Mouse (Mus musculus) testis, postnatal 14 days (tissue): ENCODE measurements at regions not wholly inside any gene's neighbourhood (a gene's known extent, or its start where the extent isn't known, plus 50 kb on each side); places are given as distances from the start of the nearest gene placed in this dataset.
A peak's percentile ranks its signal among the peaks of the same experiment; 100 is the strongest.

Experiments used
- DNase-seq: peaks from one replicate; pipeline ENCODE4 v3.0.0; 2021; ENCODE audit warnings: low spot score

DNA sequence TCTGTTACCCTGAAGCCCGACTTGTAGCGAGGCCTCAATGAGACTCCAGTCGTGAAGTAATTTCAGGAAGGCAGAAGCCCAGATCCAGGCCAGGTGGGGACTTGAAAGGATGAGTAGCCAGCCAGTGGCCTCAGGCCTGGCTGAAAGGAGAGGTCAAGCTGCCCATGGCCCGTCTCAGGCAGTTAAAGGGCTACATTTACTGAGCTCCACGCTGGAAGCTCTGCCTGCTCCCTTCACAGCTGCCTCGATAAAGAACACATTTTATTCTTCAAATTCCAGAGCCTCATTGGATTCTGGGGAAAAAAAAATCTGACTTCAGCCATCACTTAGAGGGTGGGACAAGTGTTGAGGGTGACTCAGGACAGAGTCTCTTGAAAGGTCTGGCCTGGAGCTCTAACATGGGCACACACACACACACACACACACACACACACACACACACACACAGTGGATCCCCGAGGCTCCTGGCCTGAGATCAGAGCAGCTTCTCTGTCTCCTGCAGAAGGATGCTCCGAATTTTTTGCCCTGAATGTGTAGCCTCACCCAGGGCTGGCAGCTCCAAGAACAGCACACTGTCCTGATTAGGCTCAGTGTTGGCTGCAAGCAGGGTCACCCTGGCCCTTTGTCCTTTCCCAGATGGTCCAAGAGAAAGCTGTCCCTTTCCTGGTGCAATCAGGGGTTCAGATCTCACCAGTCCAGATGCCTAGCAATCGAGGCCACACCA is 53.0 kb downstream of the Gadd45g start:
- DNase-seq, result no peak

DNA sequence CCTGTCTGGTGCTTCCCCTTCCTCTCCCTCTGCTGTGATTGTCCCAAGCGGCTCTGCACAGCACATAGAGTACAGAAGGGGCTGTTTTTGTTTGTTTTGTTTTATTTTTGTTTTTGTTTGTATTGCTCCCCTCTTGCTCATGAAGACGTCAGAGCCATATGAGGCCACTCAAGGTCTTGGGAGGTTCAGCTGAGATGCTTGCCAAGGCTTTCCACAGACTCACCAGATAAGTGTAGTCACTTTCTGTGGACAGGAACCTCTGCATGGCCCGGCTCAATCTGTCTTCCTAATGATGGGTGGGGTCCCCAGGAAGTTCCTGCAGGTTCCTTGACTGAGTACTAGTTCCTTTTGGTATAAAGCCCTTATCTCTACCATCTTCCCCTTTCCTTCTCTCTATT is 53.6 kb downstream of the Gadd45g start:
- no peak for DNase-seq

DNA sequence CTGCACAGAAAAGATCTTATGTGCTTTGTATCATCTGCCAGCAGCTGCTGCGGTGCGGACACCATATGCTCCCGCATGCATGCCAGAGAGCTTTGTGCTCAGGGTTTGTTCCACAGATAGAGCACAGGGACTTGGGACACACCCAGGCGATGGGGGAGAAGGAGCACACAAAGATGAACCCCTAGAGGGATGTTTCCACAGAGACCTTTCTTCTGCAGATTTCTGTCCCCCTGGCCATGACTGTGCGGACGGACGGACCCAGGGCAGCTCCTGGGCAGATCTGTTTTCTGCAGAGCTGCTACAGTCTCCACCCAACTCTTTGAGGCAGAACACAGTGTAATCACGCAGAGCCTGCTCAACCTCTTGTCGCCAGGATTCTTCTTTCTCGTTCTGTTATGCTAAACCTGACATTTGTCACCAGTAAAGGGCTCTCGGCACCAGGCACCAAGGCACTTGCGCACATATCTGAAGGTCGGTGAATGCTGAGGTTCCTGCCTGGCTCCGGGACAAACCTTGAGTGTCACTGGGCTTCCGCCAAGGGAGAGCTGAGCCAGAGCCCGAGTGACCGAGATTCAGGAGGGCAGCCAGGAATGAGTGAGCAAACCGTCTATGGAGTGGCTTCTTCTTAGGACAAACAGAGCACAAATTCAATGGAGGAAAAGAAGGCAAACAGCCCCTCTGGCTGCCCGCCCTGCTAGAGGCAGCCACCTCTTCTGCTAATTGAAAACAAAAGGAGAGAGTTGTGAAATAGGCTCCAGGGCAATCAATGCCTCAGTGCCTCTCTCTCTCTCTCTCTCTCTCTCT is 56.2 kb downstream of the Gadd45g start:
- DNase-seq, result peak; percentile 29

DNA sequence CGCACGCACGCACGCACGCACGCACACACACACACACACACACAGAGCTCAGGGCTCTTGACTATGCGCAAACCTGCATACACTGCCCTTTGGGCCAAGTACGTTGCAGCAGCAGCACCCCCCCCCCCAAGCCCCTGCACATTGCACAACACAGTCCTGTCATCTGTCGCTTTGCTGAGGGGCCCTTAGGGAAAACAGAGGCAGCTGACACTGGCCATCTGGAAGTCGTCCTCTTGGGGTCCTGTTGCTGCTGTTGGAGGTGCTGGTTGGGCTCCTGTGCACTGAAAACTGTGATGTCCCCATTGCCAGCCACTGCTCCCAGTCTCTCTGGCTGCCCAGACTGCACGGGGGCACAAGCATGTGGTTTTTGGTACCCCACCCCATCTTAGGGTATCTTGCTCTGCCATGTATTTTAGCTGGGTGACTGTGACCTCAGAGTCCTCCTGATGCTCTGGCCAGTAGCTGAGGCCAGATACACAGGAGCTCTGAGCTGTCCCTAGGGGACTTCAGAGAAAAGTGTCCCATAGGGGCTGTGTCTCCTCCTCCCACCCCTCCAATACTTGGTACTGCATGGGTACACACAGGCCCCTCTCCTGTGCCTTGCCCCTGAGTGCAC is 57.0 kb downstream of the Gadd45g start:
- no peak for DNase-seq

DNA sequence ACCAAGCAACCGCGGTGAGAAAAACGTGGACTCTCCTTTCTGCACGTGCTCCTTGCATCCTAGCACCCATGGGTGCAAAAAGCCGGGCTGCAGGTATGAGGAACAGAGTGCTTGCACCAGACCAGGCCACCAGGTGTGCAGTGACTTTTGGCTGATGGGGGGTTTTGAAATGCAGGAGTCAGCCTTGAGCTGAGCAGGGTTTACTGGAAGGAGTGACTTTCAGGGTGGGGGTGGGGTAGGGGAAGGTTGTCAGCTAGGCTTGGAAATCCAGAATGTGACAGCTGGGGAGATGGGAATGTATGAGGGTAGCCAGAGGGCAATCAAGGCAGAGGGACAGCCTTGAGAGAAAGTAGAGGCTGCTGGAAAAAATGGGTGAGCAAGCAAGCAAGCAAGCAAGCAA is 58.8 kb downstream of the Gadd45g start:
- DNase-seq, result no peak

DNA sequence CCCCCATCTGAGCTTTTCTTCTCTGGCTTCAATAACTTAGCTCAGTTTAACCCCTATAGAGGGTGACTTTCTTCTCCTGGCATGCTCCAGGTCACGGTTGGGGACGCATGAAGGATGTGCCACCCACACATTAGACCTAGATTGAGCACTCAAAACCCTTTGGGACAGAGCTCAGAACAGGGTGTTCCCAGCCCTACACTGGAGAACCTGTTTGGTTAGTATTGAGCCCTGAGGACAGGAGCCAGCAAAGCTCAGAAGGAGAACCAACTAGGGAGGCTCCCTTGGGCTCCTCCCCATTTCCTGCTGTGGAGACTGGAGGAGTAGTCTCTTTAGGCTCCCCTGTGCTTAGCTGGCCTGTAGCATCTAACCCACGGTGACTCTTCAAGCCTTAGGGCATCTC is 59.6 kb downstream of the Gadd45g start:
- peak; percentile 35 for DNase-seq

DNA sequence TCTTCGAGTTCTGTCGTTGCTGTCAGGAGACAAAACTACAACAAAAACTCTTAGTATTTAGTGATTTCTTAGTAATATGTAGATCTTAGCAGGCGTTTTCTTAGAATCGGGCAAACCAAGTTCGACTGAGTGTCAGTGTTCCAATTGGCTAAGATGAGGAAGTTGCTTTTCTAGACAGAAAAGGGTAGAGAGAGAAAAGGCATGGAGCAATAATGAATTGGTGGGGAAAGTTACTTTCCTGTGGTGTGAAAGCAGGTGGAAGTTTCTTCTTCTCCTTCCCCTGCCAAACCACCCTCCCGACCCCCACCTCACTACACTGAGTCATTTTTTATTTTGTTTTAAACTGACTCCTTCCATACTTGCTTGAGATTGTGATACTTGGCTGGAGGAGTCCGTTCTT is 62.0 kb downstream of the Gadd45g start:
- no peak for DNase-seq

DNA sequence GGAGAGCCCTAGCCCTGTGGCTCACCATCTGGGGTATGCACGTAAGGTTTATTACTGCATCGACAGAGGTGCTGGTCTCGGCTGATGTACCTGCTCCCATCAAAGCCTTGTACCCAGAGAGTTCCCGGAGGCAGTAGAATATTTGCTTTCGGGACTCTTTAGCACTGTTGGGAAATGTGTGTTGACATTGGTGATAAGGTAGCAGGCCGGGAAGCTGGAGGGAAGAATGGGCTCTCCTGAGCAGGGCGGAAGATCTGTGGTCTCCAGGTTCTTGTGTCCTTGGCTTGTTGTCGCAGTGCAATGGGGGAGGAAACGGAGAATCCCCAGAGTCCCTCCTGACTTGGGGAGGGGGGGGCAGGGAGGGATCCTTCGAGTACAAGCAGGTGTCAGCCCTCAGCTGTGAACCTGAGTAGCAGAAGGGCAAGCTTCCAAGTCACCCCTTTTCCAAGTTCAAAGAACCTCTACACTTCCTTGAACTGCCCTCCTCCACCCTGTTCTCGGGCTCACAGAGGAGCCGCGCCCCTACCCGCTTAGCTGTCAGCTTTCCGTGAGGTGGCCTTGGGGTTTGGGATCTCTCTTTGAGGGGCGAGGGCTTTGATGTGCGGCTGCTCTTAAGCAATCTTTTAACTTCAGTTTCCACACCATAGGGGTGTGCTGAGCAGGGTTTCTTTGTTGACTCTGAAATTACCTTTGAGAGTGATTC is 65.0 kb downstream of the Gadd45g start:
- DNase-seq, result no peak

DNA sequence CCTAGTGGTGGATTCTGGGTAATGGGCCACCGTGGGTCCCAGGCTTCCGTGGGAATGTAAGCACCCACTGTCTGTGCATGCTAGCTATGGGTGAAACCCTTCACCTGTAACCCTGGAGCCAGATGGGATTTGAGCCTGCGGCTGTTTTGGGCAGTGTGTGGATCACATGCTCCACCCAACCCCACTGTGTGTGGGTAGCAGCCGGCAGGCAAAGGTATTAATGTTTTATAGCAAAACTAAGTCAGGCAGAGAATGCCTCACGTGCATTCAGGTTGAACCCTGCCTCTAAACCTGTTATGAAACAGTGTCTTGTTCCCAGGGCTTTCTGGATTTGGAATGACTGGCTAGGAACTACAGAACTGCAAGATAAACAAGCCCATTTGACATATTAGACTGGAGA is 66.0 kb downstream of the Gadd45g start:
- no peak for DNase-seq

DNA sequence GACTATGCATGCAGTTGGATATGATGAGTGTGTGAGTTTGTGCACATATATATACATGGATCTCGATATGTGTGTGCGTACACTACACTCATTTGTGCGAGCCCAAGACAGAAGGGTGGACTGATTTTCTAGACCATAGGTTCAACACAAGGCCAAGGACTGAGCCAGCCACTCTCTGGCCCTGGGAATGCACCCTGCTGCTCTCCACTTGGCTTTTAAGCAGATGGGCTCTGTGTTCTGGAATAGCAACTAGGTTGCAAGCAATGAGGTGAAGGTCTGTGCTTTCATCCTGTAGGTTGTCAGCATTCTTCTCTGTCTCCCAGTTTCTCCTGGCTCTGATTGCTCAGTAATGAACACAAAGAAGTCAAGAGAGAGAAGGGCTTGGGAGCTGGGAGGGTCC is 66.5 kb downstream of the Gadd45g start:
- DNase-seq, result peak; percentile 50

DNA sequence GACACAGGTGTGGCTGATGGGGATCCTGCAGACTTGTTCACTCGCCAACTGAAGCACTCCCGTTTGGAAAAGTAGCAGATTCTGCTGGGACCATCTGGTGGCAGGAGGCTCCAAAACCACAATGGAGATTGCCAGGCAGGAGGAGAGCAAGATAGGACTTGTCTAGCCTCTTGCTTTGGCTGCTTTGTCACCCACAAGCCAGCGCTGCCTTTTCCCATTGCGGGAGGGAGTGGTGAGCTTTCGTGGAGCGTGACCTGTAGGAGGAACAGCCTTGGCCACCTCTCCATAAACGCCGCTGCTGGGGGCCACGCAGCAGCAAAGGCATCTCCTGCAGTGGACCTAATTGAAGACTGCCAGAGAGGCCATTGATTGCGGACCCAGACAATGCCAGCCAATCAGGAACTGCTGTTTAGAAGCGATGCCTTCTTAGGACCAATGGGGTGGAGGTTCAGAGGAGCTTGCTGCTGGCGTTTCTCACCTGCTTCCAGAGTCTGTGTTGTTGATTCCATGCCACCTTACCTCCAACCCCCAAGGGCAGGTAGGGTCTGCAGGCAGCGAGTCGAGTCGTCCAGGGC is 70.3 kb downstream of the Gadd45g start:
- peak; percentile 29 for DNase-seq

DNA sequence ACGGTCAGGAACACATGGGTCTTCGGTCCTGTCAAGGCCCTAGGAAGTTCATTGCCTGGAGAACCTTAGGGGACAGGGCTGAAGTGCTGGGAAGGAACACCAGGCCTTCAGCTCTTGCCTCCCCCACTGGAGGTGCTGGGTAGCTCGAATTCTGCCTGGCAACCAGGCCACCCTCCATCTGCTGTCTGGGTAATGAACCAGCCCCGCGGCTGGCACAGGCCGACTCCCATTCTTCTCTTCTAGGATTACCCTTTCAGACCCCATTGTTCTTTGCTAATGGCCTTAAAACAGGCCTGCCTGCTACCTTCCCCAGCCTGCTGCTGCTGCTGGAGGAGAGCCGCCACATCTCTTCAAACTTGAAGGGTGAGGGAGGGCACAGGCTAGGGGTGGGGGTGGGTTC is 71.2 kb downstream of the Gadd45g start:
- no peak for DNase-seq

DNA sequence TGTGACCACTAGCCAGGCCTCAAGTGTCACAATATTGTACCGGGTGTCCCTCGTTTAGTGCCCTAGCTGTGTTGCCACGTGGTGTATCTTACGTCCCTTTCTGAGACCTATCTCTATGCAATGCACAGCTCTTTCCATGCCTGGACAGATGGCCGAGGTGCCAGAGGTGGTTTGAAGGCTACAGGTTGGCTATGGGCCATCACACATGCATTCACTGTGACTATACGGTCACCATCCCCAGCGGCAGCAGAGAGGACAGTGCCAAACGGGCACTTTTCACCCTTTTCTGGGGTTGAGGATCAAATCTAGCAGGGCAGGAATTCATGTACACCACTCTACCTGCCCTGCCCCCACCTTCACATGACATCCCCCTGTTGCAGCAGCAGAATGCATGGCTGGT is 71.6 kb downstream of the Gadd45g start:
- DNase-seq, result no peak

DNA sequence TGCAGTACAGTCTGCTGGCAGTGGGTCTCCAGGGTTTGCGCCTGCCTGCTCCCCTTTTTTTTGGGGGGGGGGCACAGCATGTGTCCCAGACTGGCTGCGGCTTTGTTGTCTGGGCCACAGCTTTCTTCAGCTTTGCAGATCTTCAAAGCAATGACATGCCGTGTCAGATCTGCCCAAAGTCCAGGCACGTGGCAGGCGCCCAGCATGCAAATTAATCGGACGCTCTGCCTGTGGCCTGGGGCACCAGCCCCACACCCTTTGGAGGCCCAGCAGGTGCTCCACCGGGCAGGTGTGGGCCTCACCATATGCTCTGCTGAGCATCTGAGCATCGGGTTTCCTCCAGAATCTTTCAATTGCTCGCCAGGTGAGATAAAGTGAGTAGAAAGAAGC is 72.3 kb downstream of the Gadd45g start:
- no peak for DNase-seq

DNA sequence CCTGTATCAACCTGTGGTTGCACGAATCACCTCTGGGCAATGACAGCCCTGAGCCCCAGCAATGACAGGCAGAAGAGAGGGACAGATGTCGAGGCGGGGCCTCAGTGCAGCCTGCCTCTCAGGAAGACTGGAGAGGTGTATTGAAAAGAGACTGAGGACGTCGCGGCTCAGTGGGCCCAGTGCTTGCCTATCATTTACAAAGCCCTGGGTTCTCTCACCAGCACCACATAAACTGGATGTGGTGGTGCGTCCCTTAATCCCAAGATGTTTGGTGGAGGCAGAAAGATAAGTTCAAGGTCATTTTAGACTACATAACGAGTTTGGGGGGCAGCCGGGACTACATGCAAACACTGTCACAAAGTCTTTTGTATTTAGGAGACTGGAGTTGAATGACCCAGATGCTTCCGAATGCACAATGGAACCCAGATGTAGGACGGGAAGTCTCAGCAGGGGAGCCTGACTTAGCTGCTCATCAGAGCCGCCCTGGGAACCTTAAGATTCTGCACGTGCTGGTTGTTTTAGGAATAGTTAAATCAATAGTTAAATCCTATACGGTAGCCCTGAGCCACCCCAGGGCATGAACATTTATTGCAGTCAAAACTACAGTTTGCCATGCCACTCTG is 72.8 kb downstream of the Gadd45g start:
- no peak for DNase-seq

DNA sequence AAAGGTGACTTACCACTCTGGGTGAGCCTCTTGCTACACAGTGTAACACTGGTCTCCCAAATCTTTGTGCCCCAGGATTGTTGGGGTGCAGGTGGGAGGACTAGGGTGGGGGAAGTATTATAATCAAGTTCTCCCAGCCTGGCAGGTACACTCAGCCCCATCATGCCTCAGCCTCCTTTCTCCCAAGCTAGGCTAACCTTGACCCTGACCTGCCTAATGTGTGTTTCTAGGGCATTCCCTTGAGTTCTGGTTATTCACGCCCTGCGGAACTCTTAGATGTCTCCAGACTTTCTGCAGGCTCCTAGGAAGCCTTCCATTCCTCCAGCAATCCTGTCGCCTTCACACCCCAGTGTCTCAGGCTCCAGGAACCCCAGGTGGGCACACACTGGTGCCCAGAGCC is 73.5 kb downstream of the Gadd45g start:
- DNase-seq, result no peak

DNA sequence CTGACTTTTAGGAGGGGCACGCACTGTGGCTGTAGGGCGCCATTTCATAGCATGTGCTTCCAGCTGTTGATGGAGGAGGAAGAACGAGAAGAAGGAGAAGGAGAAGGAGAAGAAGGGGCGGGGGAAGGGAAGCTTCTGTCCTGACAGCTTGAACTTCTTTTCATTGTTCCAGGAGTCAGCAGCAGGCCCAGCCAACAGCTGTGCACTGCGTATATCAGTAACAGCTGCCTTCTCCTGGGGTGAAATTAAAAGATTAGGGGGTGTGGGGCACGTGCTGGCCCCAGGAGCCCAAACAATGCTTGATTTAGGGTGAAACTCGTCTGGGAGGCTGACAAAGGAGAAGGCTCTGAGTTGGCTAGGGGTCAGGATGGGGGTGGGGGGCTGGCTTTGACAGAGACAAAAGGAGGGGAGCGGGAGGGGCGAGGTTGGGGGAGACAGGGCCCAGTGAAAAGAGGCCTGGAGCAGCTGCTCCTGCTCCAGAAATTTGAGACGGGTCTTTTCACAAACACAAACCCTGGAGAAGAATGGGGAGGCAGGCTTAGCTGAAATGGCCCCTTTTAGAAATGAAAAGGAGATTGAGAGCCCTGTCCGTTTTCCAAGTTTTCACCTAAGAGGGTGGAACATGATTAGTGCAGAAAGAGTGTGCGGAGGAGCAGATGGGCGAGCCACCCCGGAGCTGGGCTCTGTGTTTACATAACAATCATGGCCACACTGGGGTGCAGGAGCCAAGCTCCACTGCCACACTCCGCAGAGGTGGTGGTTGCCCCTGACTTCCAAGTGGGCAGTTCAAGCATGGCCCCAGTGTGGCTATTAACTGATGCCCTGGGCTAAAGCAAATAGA is 74.3 kb downstream of the Gadd45g start:
- DNase-seq, result no peak

DNA sequence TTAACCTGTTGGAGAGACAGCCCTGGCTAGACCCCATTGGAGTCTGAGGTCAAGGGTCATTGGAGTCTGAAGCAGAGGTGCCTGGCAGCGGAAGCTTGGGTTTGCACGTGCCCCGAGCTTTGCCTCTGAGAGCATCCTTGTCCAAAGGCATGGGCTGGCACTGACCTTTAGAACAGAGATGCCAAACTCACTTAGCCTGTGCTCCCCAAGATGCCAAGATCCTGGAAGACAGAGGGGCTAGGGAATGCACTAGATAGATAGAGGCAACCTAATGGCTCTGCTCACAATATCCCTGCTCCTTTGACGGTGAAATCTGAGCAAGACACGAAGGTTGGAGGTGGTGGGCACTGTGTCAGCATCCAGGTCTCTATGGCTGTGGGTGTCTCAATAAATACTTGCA is 75.1 kb downstream of the Gadd45g start:
- DNase-seq, result no peak

DNA sequence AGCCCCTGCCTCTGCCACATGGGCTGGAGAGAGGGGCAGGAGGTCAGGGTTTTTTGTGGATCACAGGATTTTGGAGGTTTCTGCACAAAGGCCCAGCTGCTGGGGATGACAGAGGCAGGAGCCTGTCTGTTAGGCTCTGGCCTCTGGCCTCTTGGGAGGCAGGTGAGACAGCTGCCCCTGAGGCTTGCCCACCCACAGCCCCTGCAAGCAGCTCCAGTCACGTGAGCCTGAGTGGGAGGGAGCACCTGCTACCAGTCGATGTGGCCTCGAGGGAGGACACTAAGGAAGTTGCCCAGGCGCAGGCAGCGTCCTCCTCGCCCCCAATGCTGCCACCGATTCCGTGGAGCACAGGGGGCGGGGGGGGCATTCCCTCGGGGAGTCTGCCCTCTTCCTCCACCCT is 80.3 kb downstream of the Gadd45g start:
- DNase-seq, result no peak

DNA sequence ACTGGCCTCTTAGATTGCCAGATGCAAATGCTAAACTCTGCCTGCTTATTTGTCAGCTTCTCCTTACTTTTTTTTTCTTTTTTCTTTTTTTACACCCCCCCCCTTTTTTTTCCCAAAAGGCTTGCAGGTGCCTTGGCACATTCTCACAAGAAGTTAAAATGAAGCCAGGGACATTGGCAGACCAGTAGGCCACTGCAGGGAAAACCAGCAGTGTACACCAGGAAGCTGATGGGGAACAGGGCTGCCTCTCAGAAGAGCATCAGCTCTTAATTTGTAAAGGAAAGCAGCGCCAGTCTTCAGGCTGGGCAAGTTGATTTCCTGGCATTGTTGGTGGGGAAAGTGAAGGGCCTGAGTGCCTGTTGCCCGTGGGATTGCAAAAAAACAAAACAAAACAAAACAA is 83.3 kb downstream of the Gadd45g start:
- DNase-seq, result no peak

DNA sequence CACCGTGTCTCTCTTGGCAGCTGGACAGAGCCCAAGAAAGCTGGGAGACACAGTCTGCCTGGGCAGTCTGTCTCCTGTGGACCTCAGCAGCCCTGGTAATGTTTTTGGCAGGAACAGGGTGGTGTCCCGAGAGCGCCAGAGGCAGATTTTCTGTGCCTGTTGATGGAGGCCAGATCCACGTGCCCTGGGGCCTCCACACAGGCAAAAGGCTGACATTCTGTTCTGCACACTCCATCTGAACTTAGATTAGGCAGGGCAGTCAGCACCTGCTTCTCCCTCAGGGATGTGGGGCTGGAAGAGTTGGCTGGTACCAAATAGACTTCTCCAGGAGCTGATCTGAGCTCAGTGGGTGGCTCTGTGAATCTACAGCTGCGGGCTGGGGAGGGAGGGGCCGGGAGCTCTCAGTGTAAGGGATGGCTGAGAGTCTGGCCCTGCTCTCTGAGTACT is 83.8 kb downstream of the Gadd45g start:
- DNase-seq, result peak; percentile 61
